Mouse (Mus musculus): Measurements from ENCODE around the gene Itpr3. TPM values are rescaled to one million over a fixed set of nuclear protein-coding genes. Genes with fewer than 3 reads are reported as not detected.

Gene Itpr3
- polyA plus RNA-seq (2016; fragmentation: Nextera tagmentation; extraction: Ambion mirVana) = 2.9 TPM in 2 replicates

DNA sequence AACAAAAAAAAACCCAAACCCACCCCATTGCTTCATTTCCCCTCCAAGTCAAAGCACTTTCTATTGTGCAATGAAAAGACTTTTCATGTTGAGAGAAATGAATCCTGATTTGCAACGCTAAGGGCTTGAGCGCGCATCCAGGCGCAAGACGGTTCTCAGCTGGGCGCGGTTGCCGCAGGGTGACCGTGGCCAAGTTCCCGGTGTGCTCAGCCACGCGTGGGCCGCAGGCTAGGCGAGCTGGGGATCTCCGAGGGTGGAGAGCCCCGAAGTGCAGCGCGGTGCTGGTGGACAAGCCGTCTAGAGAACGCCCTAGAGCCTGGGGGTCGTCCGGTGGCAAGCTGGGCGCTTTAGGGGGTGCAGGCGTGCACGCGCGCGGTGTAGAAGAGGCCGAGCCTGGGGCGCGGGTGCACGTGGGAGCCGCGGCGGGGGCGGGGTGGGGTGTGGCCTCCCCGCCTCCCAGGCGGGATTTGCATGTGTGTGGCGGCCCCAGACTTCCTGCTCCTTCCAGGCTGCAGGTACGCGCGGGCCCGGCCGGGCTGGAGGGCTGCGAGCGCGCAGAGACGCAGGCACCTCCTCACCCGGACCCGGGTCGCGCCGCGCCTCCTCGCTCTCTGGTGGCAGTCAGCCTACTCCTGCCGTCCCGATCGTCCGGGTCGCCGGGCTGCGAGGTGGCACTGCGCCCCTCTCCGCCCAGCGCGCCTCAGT lies at the start of gene Itpr3:
Itpr3 (plus strand) TSS at position 493 of the 705 bp plus-strand sequence.
- Histone ChIP-seq H3K4me3 (peak within 1 kb of the TSS; percentile 78), H3K27me3 (ENCODE audit: insufficient read depth, poor library complexity, severe bottlenecking) (peaks cover 41% of the 10 kb centered on the region), H3K4me1 (peaks cover 52% of the 10 kb centered on the region), H3K9me3 (no peaks in the 10 kb centered on the region), H3K36me3 (no peaks in the 10 kb centered on the region), H3K27ac (peak within 1 kb of the TSS; percentile 90)
- DNase-seq (ENCODE audit: low spot score) = no peak
- WGBS = under 1% methylated on average over 62 of the region's 66 CpGs

GRCm38 (mm10) chr17:27008277-27008676 lies 48.8 kb upstream of the Itpr3 start:
- H3K27ac ChIP-seq = no peak overlapping the region
- H3K36me3 ChIP-seq = no peaks in the 10 kb centered on the region
- H3K4me3 ChIP-seq = no peak overlapping the region
- peaks cover 3% of the 10 kb centered on the region; the same call in 1 of the 2 replicates for H3K27me3 ChIP-seq (ENCODE audit: insufficient read depth, poor library complexity, severe bottlenecking)
- H3K4me1 ChIP-seq = peaks cover 28% of the 10 kb centered on the region
- DNase-seq (ENCODE audit: low spot score) = no peak
- 79% methylated on average over 2 of the region's 2 CpGs for WGBS
- no peaks in the 10 kb centered on the region for H3K9me3 ChIP-seq

- Histone ChIP-seq H3K36me3 (no peaks in the 10 kb centered on the region), H3K4me3 (no peak overlapping the region), H3K27ac (no peak overlapping the region), H3K9me3 (no peaks in the 10 kb centered on the region), H3K4me1 (peaks cover 20% of the 10 kb centered on the region), H3K27me3 (ENCODE audit: insufficient read depth, poor library complexity, severe bottlenecking) (no peaks in the 10 kb centered on the region)
- no peak for DNase-seq (ENCODE audit: low spot score)
- WGBS = 87% methylated on average over 10 of the region's 10 CpGs
These were observed 45.9 kb upstream of the Itpr3 start for GRCm38 (mm10) chr17:27011167-27011566.

- Histone ChIP-seq H3K27ac (peak overlapping the region; percentile 18; the same call in 1 of the 2 replicates), H3K4me1 (peaks cover 20% of the 10 kb centered on the region), H3K27me3 (ENCODE audit: insufficient read depth, poor library complexity, severe bottlenecking) (no peaks in the 10 kb centered on the region), H3K4me3 (no peak overlapping the region), H3K9me3 (no peaks in the 10 kb centered on the region), H3K36me3 (no peaks in the 10 kb centered on the region)
- WGBS = 52% methylated on average over 14 of the region's 14 CpGs
- DNase-seq (ENCODE audit: low spot score) = no peak
These were observed 45.0 kb upstream of the Itpr3 start for GRCm38 (mm10) chr17:27011998-27012672.

DNA sequence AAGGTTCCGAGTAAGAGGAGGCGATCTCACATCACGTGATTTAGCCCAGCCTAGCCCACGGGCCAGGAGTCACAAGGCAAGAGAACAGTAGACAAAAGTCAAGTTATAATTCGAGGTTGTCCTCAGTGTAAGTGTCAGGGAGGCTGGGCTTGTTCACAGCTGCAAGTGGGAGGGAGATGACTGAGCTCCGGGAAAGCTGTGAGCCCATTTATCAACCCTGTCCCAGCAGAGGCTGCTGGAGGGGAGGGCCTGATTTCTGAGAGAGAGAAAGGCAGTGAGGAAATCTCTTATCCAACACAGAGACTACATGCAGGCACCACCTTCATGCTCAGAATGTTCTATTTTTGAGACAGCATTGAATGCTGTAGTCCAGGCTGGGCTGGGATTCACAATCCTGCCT lies 44.2 kb upstream of the Itpr3 start:
- no peaks in the 10 kb centered on the region for H3K9me3 ChIP-seq
- H3K4me1 ChIP-seq = peaks cover 26% of the 10 kb centered on the region
- no peak overlapping the region for H3K4me3 ChIP-seq
- no peak for DNase-seq (ENCODE audit: low spot score)
- WGBS = 37% methylated on average over 6 of the region's 6 CpGs
- H3K27me3 ChIP-seq (ENCODE audit: insufficient read depth, poor library complexity, severe bottlenecking) = no peaks in the 10 kb centered on the region
- H3K27ac ChIP-seq = no peak overlapping the region
- no peaks in the 10 kb centered on the region for H3K36me3 ChIP-seq

DNA sequence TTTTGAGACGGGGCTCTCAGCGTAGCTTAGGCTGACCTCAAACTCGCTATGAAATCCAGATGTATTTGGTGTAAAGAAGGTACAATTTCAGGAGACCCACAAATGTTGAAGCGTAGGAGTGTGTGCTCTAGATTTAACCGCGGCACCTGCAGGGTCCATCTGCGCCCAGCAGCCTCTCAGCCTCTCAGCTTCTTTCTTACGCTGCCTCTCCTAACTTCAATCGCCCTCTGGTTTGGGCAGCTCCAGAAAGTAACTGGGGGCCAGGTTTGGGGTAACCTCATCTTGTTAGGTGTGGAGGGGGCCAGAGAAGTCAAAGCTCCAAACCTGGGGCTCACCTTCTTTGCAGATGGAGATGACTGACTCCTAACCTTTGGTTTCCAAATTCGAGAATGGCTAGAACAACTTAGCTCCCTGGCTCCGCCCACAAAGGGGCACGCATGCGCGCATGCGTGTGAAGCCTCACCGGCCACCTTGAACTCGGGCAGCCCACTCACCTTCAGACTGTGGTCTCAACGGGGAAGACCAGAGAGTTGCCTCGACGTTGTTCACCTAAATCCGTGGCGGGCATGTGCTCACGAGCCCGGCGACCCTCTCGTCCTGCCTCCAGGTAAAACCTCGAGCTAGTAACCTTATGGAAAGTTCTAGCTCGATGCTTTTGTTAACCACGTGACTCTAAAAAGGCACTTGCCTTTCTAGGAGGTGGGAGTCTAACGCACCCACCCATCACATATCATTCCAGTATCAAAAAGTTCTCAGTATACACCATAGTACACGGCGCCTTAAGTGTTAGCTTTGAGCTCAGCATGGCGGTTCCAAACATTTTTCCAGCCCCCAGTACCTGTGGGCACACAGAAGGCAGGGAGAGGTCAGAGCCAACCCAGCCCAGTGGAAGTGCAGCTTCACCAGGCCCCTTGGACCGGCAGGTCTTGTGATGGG lies 39.3 kb upstream of the Itpr3 start:
- 7% methylated on average over 34 of the region's 34 CpGs for WGBS
- Histone ChIP-seq H3K27ac (peak overlapping the region; percentile 94), H3K4me1 (peaks cover 17% of the 10 kb centered on the region), H3K36me3 (peaks cover 34% of the 10 kb centered on the region), H3K27me3 (ENCODE audit: insufficient read depth, poor library complexity, severe bottlenecking) (no peaks in the 10 kb centered on the region), H3K9me3 (no peaks in the 10 kb centered on the region), H3K4me3 (peak overlapping the region; percentile 70)
- peak; percentile 93 for DNase-seq (ENCODE audit: low spot score)

DNA sequence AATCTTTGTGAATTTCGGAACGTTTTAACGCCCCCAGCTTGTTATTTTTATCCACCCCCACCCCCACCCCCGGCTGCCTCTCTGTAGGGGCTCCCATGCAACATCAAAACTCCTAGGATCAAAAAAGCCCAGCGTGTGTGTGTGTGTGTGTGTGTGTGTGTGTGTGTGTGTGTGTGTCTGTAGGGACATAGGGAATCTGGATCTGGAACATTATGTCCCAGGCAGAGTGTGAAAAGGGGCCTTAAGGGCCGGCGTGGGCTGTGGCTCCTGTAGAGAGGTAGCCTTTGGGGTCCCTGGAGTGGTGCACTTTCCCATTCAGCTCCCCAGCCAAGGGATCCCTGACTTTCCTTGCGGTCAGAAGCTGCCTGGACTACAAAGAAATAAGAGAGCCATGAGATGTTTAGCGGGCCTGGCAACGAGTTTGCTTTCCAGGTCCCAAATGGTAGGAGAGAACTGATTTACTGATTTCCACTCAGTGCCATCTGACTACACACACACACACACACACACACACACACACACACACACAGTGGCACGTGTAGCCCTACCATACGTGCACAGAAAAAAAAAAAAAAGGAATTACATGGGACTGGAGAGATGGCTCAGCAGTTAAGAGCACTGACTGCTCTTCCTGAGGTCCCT lies 38.4 kb upstream of the Itpr3 start:
- Histone ChIP-seq H3K9me3 (no peaks in the 10 kb centered on the region), H3K4me1 (peaks cover 21% of the 10 kb centered on the region), H3K4me3 (peak overlapping the region; percentile 70), H3K27ac (peak overlapping the region; percentile 94), H3K36me3 (peaks cover 43% of the 10 kb centered on the region), H3K27me3 (ENCODE audit: insufficient read depth, poor library complexity, severe bottlenecking) (no peaks in the 10 kb centered on the region)
- 37% methylated on average over 12 of the region's 12 CpGs for WGBS
- no peak for DNase-seq (ENCODE audit: low spot score)

- DNase-seq (ENCODE audit: low spot score) = no peak
- peaks cover 67% of the 10 kb centered on the region for H3K36me3 ChIP-seq
- no peaks in the 10 kb centered on the region for H3K27me3 ChIP-seq (ENCODE audit: insufficient read depth, poor library complexity, severe bottlenecking)
- peaks cover 21% of the 10 kb centered on the region for H3K4me1 ChIP-seq
- H3K4me3 ChIP-seq = no peak overlapping the region
- H3K9me3 ChIP-seq = no peaks in the 10 kb centered on the region
- 89% methylated on average over 14 of the region's 14 CpGs for WGBS
- no peak overlapping the region for H3K27ac ChIP-seq
These were observed 36.0 kb upstream of the Itpr3 start for GRCm38 (mm10) chr17:27021076-27021475.

GRCm38 (mm10) chr17:27021736-27022135 lies 35.4 kb upstream of the Itpr3 start:
- no peaks in the 10 kb centered on the region for H3K27me3 ChIP-seq (ENCODE audit: insufficient read depth, poor library complexity, severe bottlenecking)
- H3K27ac ChIP-seq = no peak overlapping the region
- H3K36me3 ChIP-seq = peaks cover 70% of the 10 kb centered on the region
- no peak for DNase-seq (ENCODE audit: low spot score)
- peaks cover 21% of the 10 kb centered on the region for H3K4me1 ChIP-seq
- no peaks in the 10 kb centered on the region for H3K9me3 ChIP-seq
- 91% methylated on average over 9 of the region's 9 CpGs for WGBS
- H3K4me3 ChIP-seq = no peak overlapping the region

DNA sequence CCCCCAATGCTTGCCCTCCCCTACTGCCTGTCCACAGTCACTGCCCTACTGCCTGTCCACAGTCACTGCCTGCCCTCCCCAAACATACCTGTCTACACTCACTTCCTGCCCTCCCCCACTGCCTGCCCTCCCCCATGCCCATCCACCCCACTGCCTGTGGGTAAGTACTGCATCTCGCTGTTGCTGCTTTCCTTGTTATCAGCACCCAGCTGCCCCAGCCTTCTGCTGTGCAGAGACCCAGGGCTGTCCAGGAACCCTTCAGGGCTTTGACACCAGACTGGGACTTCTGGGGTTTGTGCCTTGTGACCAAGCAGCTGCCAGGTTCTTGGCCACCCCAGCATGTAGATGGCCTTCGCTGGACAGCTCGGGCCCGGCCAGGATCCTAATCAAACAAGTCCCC lies 33.8 kb upstream of the Itpr3 start:
- 77% methylated on average over 4 of the region's 4 CpGs for WGBS
- H3K27ac ChIP-seq = 0 out of 2 replicates have a peak overlapping the region, but pooled peaks have one; percentile 36

GRCm38 (mm10) chr17:27025326-27025902 lies 31.7 kb upstream of the Itpr3 start:
- H3K36me3 ChIP-seq = peaks cover 60% of the 10 kb centered on the region
- H3K9me3 ChIP-seq = no peaks in the 10 kb centered on the region
- H3K27me3 ChIP-seq (ENCODE audit: insufficient read depth, poor library complexity, severe bottlenecking) = no peaks in the 10 kb centered on the region
- 93% methylated on average over 17 of the region's 17 CpGs for WGBS
- H3K4me1 ChIP-seq = peaks cover 27% of the 10 kb centered on the region
- no peak overlapping the region for H3K4me3 ChIP-seq
- no peak overlapping the region for H3K27ac ChIP-seq
- DNase-seq (ENCODE audit: low spot score) = no peak

More for the DNA sequence above, 33.8 kb upstream of the Itpr3 start:
- Histone ChIP-seq H3K4me1 (peaks cover 27% of the 10 kb centered on the region), H3K9me3 (no peaks in the 10 kb centered on the region), H3K4me3 (no peak overlapping the region), H3K27me3 (ENCODE audit: insufficient read depth, poor library complexity, severe bottlenecking) (no peaks in the 10 kb centered on the region), H3K36me3 (peaks cover 70% of the 10 kb centered on the region)
- no peak for DNase-seq (ENCODE audit: low spot score)

- no peaks in the 10 kb centered on the region for H3K27me3 ChIP-seq (ENCODE audit: insufficient read depth, poor library complexity, severe bottlenecking)
- no peak overlapping the region for H3K4me3 ChIP-seq
- no peak overlapping the region for H3K27ac ChIP-seq
- peaks cover 55% of the 10 kb centered on the region for H3K36me3 ChIP-seq
- WGBS = 91% methylated on average over 3 of the region's 3 CpGs
- no peak for DNase-seq (ENCODE audit: low spot score)
- no peaks in the 10 kb centered on the region for H3K9me3 ChIP-seq
- H3K4me1 ChIP-seq = peaks cover 27% of the 10 kb centered on the region
These were observed 31.2 kb upstream of the Itpr3 start for GRCm38 (mm10) chr17:27025951-27026350.

Data from heart, embryonic 10.5 days (tissue).